Mouse (Mus musculus): ENCODE measurements at regions not wholly inside any gene's neighbourhood (a gene's known extent, or its start where the extent isn't known, plus 50 kb on each side); places are given as distances from the start of the nearest gene placed in this dataset.

DNA sequence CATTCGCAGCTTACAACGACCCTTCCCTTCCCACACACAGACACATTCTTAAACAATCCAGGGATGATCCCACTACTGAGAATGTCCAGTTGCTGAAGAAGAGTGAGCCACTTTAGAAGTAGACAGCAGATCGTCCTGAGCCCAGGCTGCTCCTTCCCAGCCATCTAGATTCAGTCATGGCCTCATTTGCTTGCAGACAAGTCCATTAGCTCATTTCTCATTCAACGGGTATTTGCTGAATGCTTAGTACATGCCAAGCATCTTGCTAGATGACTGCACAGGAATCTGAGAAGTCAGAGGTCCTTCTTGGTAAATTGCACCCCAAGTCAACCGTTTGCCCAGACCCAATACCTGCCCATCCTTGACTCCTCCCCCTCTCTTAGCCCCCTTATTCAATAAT, 57.8 kb downstream of the Ier5 start:
- TF ChIP-seq HCFC1 (IDR thresholded peaks at IDR 0.05; ENCODE audit: borderline replicate concordance, insufficient read depth, low read length) = no peak
- TF ChIP-seq MAFK (IDR thresholded peaks at IDR 0.05; ENCODE audit: insufficient read depth, low read depth, low read length) = no peak
